Mouse (Mus musculus) lung, postnatal 0 days (tissue): ENCODE measurements around the gene Snx9. TPM values are rescaled to one million over a fixed set of nuclear protein-coding genes. Genes with fewer than 3 reads are reported as not detected.

Experiments used
- ATAC-seq: fragments of 200-750 bp; cut with Nextera tagmentation; 2 replicates; pipeline ENCODE4 v1.8.0; 2017; ENCODE audit warnings: moderate library complexity
- DNase-seq: peaks from one replicate; pipeline ENCODE4 v3.0.0-alpha.2; 2016; ENCODE audit warnings: low spot score
- H3K27ac ChIP-seq: fragments of 300-500 bp; sonication (generic); 2 replicates; pipeline ENCODE4 v1.5.1; 2014; ENCODE audit warnings: antibody characterized with exemption, mild to moderate bottlenecking, low read length, mixed read lengths
- H3K27me3 ChIP-seq: fragments of 300-500 bp; sonication (generic); replicated peaks from 2 replicates; pipeline ENCODE4 v1.6.1; 2014; ENCODE audit warnings: low read length, mixed read lengths; ENCODE audit not compliant: insufficient read depth
- H3K36me3 ChIP-seq: fragments of 300-500 bp; sonication (generic); 2 replicates; pipeline ENCODE4 v1.6.1; 2014; ENCODE audit warnings: low read length, mixed read lengths; ENCODE audit not compliant: insufficient read depth
- H3K4me1 ChIP-seq: fragments of 300-500 bp; sonication (generic); 2 replicates; pipeline ENCODE4 v1.6.1; 2014; ENCODE audit warnings: antibody characterized with exemption, low read depth, low read length, mixed read lengths; ENCODE audit not compliant: insufficient read depth
- H3K4me2 ChIP-seq: fragments of 300-500 bp; sonication (generic); replicated peaks from 2 replicates; pipeline ENCODE4 v1.6.1; 2014; ENCODE audit warnings: low read depth, mild to moderate bottlenecking, low read length, moderate library complexity, mixed read lengths
- H3K4me3 ChIP-seq: fragments of 300-500 bp; sonication (generic); 2 replicates; pipeline ENCODE4 v1.5.1; 2014; ENCODE audit warnings: low read depth, low read length
- H3K9ac ChIP-seq: fragments of 300-500 bp; sonication (generic); replicated peaks from 2 replicates; pipeline ENCODE4 v1.6.1; 2014; ENCODE audit warnings: low read depth, mild to moderate bottlenecking
- H3K9me3 ChIP-seq: fragments of 300-500 bp; sonication (generic); 2 replicates; pipeline ENCODE4 v1.6.1; 2016; ENCODE audit warnings: low read length, mixed read lengths
- CTCF ChIP-seq: IDR thresholded peaks from 2 replicates; pipeline ENCODE4 v1.5.1; 2016; ENCODE audit warnings: antibody characterized with exemption, mild to moderate bottlenecking
- EP300 ChIP-seq: IDR thresholded peaks from 2 replicates; pipeline ENCODE4 v1.6.1; 2016; ENCODE audit warnings: antibody characterized with exemption, mild to moderate bottlenecking, control low read depth
- WGBS: fragments of 180-500 bp; shearing (Covaris S2); extraction: QIAGEN DNeasy Blood & Tissue Kit; methylation state at CpG from one replicate; pipeline ENCODE4 v1.1.7; 2014; 5-methylcytosine and 5-hydroxymethylcytosine counted together
- polyA plus RNA-seq: library from polyadenylated mRNA; unstranded; fragments of >200 nt; fragmentation: Nextera tagmentation; extraction: Ambion mirVana; gene quantifications from 2 replicates; pipeline ENCODE4 v1.2.1, GENCODE M21; 2015

Snx9 gene
- polyA plus RNA-seq, 1 experiment from 2014 or later: 26.3 TPM

GRCm38 (mm10) chr17:5940792-5941191, 99.7 kb downstream of the Snx9 start:
- TF ChIP-seq CTCF (peak; percentile 85), EP300 (no peak)
- H3K9me3 ChIP-seq: no peaks in the 10 kb centered on the region
- DNase-seq (peak; percentile 79), ATAC-seq (peak; percentile 86)
- H3K27me3 ChIP-seq: no peaks in the 10 kb centered on the region
- no peak overlapping the region for H3K27ac ChIP-seq
- no peaks in the 10 kb centered on the region for H3K36me3 ChIP-seq
- H3K9ac ChIP-seq: no peak overlapping the region
- peak overlapping the region; percentile 88 for H3K4me2 ChIP-seq
- 3% methylated on average over 15 of the region's 38 CpGs for WGBS
- H3K4me1 ChIP-seq: 0 out of 2 replicates have a peak, but pooled peaks cover 4% of the 10 kb centered on the region
- peak overlapping the region; percentile 65 for H3K4me3 ChIP-seq

- peak within 1 kb of the TSS; percentile 65 for H3K4me3 ChIP-seq
- no peaks in the 10 kb centered on the region for H3K27me3 ChIP-seq
- peak within 1 kb of the TSS; percentile 52 for H3K9ac ChIP-seq
- no peaks in the 10 kb centered on the region for H3K36me3 ChIP-seq
- DNase-seq (peak; percentile 53), ATAC-seq (peak; percentile 73)
- 0 out of 2 replicates have a peak, but pooled peaks cover 4% of the 10 kb centered on the region for H3K4me1 ChIP-seq
- peak within 1 kb of the TSS; percentile 88 for H3K4me2 ChIP-seq
- WGBS: under 1% methylated on average over 34 of the region's 52 CpGs
- H3K9me3 ChIP-seq: no peaks in the 10 kb centered on the region
- TF ChIP-seq CTCF (no peak), EP300 (no peak)
- peak within 1 kb of the TSS; percentile 43; the same call in 1 of the 2 replicates for H3K27ac ChIP-seq
Observed at GRCm38 (mm10) chr17:5941230-5942043, 100.3 kb downstream of the Snx9 start, which contains the start of gene Synj2. Synj2 (plus strand) TSS chr17:5941280.

- Histone ChIP-seq H3K36me3 (no peaks in the 10 kb centered on the region), H3K9me3 (no peaks in the 10 kb centered on the region), H3K4me3 (0 out of 2 replicates have a peak overlapping the region, but pooled peaks have one; percentile 65), H3K9ac (no peak overlapping the region), H3K4me1 (0 out of 2 replicates have a peak, but pooled peaks cover 4% of the 10 kb centered on the region), H3K27ac (no peak overlapping the region), H3K27me3 (no peaks in the 10 kb centered on the region), H3K4me2 (peak overlapping the region; percentile 88; the same call in 1 of the 2 replicates)
- DNase-seq (peak; percentile 12), ATAC-seq (no peak)
- WGBS: 53% methylated on average over 3 of the region's 3 CpGs
- TF ChIP-seq CTCF: no peak
- no peak for TF ChIP-seq EP300
Observed at GRCm38 (mm10) chr17:5942156-5942555, 101.0 kb downstream of the Snx9 start.

- Histone ChIP-seq H3K9me3 (no peaks in the 10 kb centered on the region), H3K4me3 (no peak overlapping the region), H3K4me2 (no peak overlapping the region), H3K27ac (no peak overlapping the region), H3K27me3 (no peaks in the 10 kb centered on the region), H3K9ac (no peak overlapping the region), H3K4me1 (0 out of 2 replicates have a peak, but pooled peaks cover 4% of the 10 kb centered on the region), H3K36me3 (no peaks in the 10 kb centered on the region)
- TF ChIP-seq EP300 (no peak), CTCF (no peak)
- DNase-seq: no peak
- ATAC-seq: no peak
- 53% methylated on average over 1 of the region's 1 CpGs for WGBS
Observed at GRCm38 (mm10) chr17:5943053-5943452, 101.9 kb downstream of the Snx9 start.

- H3K9me3 ChIP-seq: no peaks in the 10 kb centered on the region
- WGBS: 57% methylated on average over 3 of the region's 3 CpGs
- TF ChIP-seq EP300 (no peak), CTCF (no peak)
- H3K27ac ChIP-seq: no peak overlapping the region
- no peaks in the 10 kb centered on the region for H3K27me3 ChIP-seq
- H3K9ac ChIP-seq: no peak overlapping the region
- no peak overlapping the region for H3K4me2 ChIP-seq
- ATAC-seq (no peak), DNase-seq (no peak)
- H3K4me3 ChIP-seq: no peak overlapping the region
- H3K36me3 ChIP-seq: no peaks in the 10 kb centered on the region
- H3K4me1 ChIP-seq: no peaks in the 10 kb centered on the region
Observed at GRCm38 (mm10) chr17:5947039-5947438, 105.9 kb downstream of the Snx9 start.

GRCm38 (mm10) chr17:5952455-5952854, 111.3 kb downstream of the Snx9 start:
- no peaks in the 10 kb centered on the region for H3K36me3 ChIP-seq
- no peak for ATAC-seq
- 67% methylated on average over 4 of the region's 4 CpGs for WGBS
- no peak for TF ChIP-seq EP300
- no peak for TF ChIP-seq CTCF
- H3K4me2 ChIP-seq: no peak overlapping the region
- H3K9me3 ChIP-seq: no peaks in the 10 kb centered on the region
- no peaks in the 10 kb centered on the region for H3K4me1 ChIP-seq
- no peak overlapping the region for H3K27ac ChIP-seq
- H3K27me3 ChIP-seq: no peaks in the 10 kb centered on the region
- no peak overlapping the region for H3K9ac ChIP-seq
- no peak for DNase-seq
- no peak overlapping the region for H3K4me3 ChIP-seq
